Mouse (Mus musculus) forebrain, embryonic 11.5 days (tissue): ENCODE data around the gene Ezr. TPM values are rescaled to one million over a fixed set of nuclear protein-coding genes. Genes with fewer than 3 reads are reported as not detected.

Experiments
- ATAC-seq: fragments of 200-750 bp; cut with Nextera tagmentation; replicated peaks from 2 replicates; pipeline ENCODE4 v1.8.0; 2017; ENCODE audit warnings: moderate TSS enrichment; ENCODE audit not compliant: low FRiP score
- DNase-seq: peaks from one replicate; pipeline ENCODE4 v3.0.0-alpha.2; 2017; ENCODE audit warnings: low spot score
- H3K27ac ChIP-seq: fragments of 300-500 bp; sonication (generic); 2 replicates; pipeline ENCODE4 v1.5.1; 2014; ENCODE audit warnings: low read depth, low read length
- H3K27me3 ChIP-seq: fragments of 300-500 bp; sonication (generic); 2 replicates; pipeline ENCODE4 v1.6.1; 2014; ENCODE audit warnings: mild to moderate bottlenecking, low read length, mixed read lengths; ENCODE audit not compliant: control insufficient read depth, insufficient read depth
- H3K36me3 ChIP-seq: fragments of 300-500 bp; sonication (generic); 2 replicates; pipeline ENCODE4 v1.6.1; 2014; ENCODE audit warnings: mild to moderate bottlenecking, low read length, moderate library complexity, mixed read lengths; ENCODE audit not compliant: control insufficient read depth, insufficient read depth
- H3K4me1 ChIP-seq: fragments of 300-500 bp; sonication (generic); replicated peaks from 2 replicates; pipeline ENCODE4 v1.6.1; 2014; ENCODE audit warnings: low read length, mixed read lengths; ENCODE audit not compliant: control insufficient read depth, insufficient read depth
- H3K4me2 ChIP-seq: fragments of 300-500 bp; sonication (generic); 2 replicates; pipeline ENCODE4 v1.6.1; 2014; ENCODE audit warnings: low read depth, mild to moderate bottlenecking, low read length, moderate library complexity, mixed read lengths; ENCODE audit not compliant: severe bottlenecking
- H3K4me3 ChIP-seq: fragments of 300-500 bp; sonication (generic); 2 replicates; pipeline ENCODE4 v1.5.1; 2014; ENCODE audit warnings: low read depth, low read length
- H3K9ac ChIP-seq: fragments of 300-500 bp; sonication (generic); 2 replicates; pipeline ENCODE4 v1.6.1; 2014; ENCODE audit warnings: low read length
- H3K9me3 ChIP-seq: fragments of 300-500 bp; sonication (generic); 2 replicates; pipeline ENCODE4 v1.6.1; 2016; ENCODE audit warnings: low read length, mixed read lengths; ENCODE audit not compliant: control insufficient read depth
- WGBS: fragments of 180-500 bp; shearing (Covaris S2); extraction: QIAGEN DNeasy Blood & Tissue Kit; methylation state at CpG from one replicate; pipeline ENCODE4 v1.1.7; 2014; 5-methylcytosine and 5-hydroxymethylcytosine counted together
- polyA plus RNA-seq: library from polyadenylated mRNA; unstranded; fragments of >200 nt; fragmentation: Nextera tagmentation; extraction: Ambion mirVana; gene quantifications from 2 replicates; pipeline ENCODE4 v1.2.1, GENCODE M21; 2014

Ezr gene
- polyA plus RNA-seq, 1 experiment from 2014 or later: 122 TPM

GRCm38 (mm10) chr17:6758845-6759244 is 23.7 kb downstream of the Ezr start:
- no peaks in the 10 kb centered on the region; the same call in 1 of the 2 replicates for H3K36me3 ChIP-seq
- H3K27me3 ChIP-seq: no peaks in the 10 kb centered on the region
- ATAC-seq (no peak), DNase-seq (no peak)
- H3K27ac ChIP-seq: no peak overlapping the region
- no peak overlapping the region for H3K4me2 ChIP-seq
- H3K9ac ChIP-seq: no peak overlapping the region
- WGBS: 72% methylated on average over 8 of the region's 8 CpGs
- H3K4me1 ChIP-seq: peaks cover 1% of the 10 kb centered on the region; the same call in 1 of the 2 replicates
- H3K9me3 ChIP-seq: no peaks in the 10 kb centered on the region
- no peak overlapping the region for H3K4me3 ChIP-seq

- no peak overlapping the region for H3K4me2 ChIP-seq
- ATAC-seq: no peak
- WGBS: 94% methylated on average over 16 of the region's 16 CpGs
- H3K4me3 ChIP-seq: no peak overlapping the region
- H3K9me3 ChIP-seq: no peaks in the 10 kb centered on the region
- H3K4me1 ChIP-seq: peaks cover 1% of the 10 kb centered on the region; the same call in 1 of the 2 replicates
- H3K9ac ChIP-seq: no peak overlapping the region
- H3K27ac ChIP-seq: no peak overlapping the region
- H3K27me3 ChIP-seq: no peaks in the 10 kb centered on the region
- H3K36me3 ChIP-seq: no peaks in the 10 kb centered on the region; the same call in 1 of the 2 replicates
- no peak for DNase-seq
These were observed 24.7 kb downstream of the Ezr start for GRCm38 (mm10) chr17:6757902-6758301.

- DNase-seq (no peak), ATAC-seq (no peak)
- no peaks in the 10 kb centered on the region for H3K27me3 ChIP-seq
- 0 out of 2 replicates have a peak, but pooled peaks cover 1% of the 10 kb centered on the region for H3K4me1 ChIP-seq
- no peaks in the 10 kb centered on the region for H3K9me3 ChIP-seq
- no peaks in the 10 kb centered on the region; the same call in 1 of the 2 replicates for H3K36me3 ChIP-seq
- H3K4me3 ChIP-seq: no peak overlapping the region
- H3K9ac ChIP-seq: no peak overlapping the region
- H3K27ac ChIP-seq: no peak overlapping the region
- 91% methylated on average over 8 of the region's 8 CpGs for WGBS
- no peak overlapping the region for H3K4me2 ChIP-seq
These were observed 26.7 kb downstream of the Ezr start for GRCm38 (mm10) chr17:6755873-6756272.

GRCm38 (mm10) chr17:6755176-6755575 is 27.4 kb downstream of the Ezr start:
- Histone ChIP-seq H3K4me1 (0 out of 2 replicates have a peak, but pooled peaks cover 1% of the 10 kb centered on the region), H3K27me3 (no peaks in the 10 kb centered on the region), H3K27ac (no peak overlapping the region), H3K9me3 (no peaks in the 10 kb centered on the region), H3K4me2 (no peak overlapping the region), H3K4me3 (no peak overlapping the region), H3K36me3 (no peaks in the 10 kb centered on the region; the same call in 1 of the 2 replicates), H3K9ac (no peak overlapping the region)
- no peak for DNase-seq
- WGBS: 92% methylated on average over 9 of the region's 9 CpGs
- ATAC-seq: no peak

- Histone ChIP-seq H3K27ac (no peak overlapping the region), H3K36me3 (no peaks in the 10 kb centered on the region; the same call in 1 of the 2 replicates), H3K4me2 (no peak overlapping the region), H3K9me3 (no peaks in the 10 kb centered on the region), H3K27me3 (no peaks in the 10 kb centered on the region), H3K4me1 (peaks cover 2% of the 10 kb centered on the region; the same call in 1 of the 2 replicates), H3K9ac (no peak overlapping the region), H3K4me3 (no peak overlapping the region)
- whole genome bisulfite sequencing: 53% methylated on average over 7 of the region's 7 CpGs
- DNase-seq: no peak
- ATAC-seq: no peak
These were observed 30.2 kb downstream of the Ezr start for GRCm38 (mm10) chr17:6752375-6752774.

- no peak for DNase-seq
- Histone ChIP-seq H3K36me3 (no peaks in the 10 kb centered on the region; the same call in 1 of the 2 replicates), H3K27me3 (no peaks in the 10 kb centered on the region), H3K9me3 (no peaks in the 10 kb centered on the region), H3K4me2 (no peak overlapping the region), H3K9ac (no peak overlapping the region), H3K27ac (no peak overlapping the region), H3K4me1 (peaks cover 12% of the 10 kb centered on the region), H3K4me3 (no peak overlapping the region)
- 82% methylated on average over 11 of the region's 11 CpGs for WGBS
- no peak for ATAC-seq
These were observed 31.2 kb downstream of the Ezr start for GRCm38 (mm10) chr17:6751221-6751859.

GRCm38 (mm10) chr17:6748779-6749464 is 33.7 kb downstream of the Ezr start:
- no peak for DNase-seq
- Histone ChIP-seq H3K9ac (no peak overlapping the region), H3K4me3 (no peak overlapping the region), H3K36me3 (no peaks in the 10 kb centered on the region), H3K4me1 (peaks cover 16% of the 10 kb centered on the region), H3K9me3 (no peaks in the 10 kb centered on the region), H3K27ac (no peak overlapping the region), H3K27me3 (no peaks in the 10 kb centered on the region), H3K4me2 (no peak overlapping the region)
- ATAC-seq: no peak
- WGBS: 95% methylated on average over 17 of the region's 17 CpGs

- Histone ChIP-seq H3K9me3 (no peaks in the 10 kb centered on the region), H3K4me1 (peaks cover 16% of the 10 kb centered on the region), H3K27me3 (no peaks in the 10 kb centered on the region), H3K9ac (no peak overlapping the region), H3K4me3 (no peak overlapping the region), H3K27ac (no peak overlapping the region), H3K36me3 (no peaks in the 10 kb centered on the region; the same call in 1 of the 2 replicates), H3K4me2 (no peak overlapping the region)
- 55% methylated on average over 7 of the region's 7 CpGs for WGBS
- no peak for DNase-seq
- ATAC-seq: no peak
These were observed 35.1 kb downstream of the Ezr start for GRCm38 (mm10) chr17:6747478-6747877.
